16 mouse cellular contexts compared by ENCODE assay signal in genomic region chr9:96452956-96453355, GRCm38 (mm10).
"Had no signal": no experiment of that assay in that cellular context is flagged by ENCODE, and none has a peak within 500 bp of the region (broad histone marks: within the 10 kb centered on the region; RNA-seq: fewer than 3 reads in every experiment).

No protein-coding gene starts in this region.

- H3K4me1 ChIP-seq: neural tube, embryonic 13.5 days; neural tube, embryonic 15.5 days; stomach, embryonic 15.5 days had no signal

- H3K27ac ChIP-seq: neural tube, embryonic 13.5 days; neural tube, embryonic 15.5 days; stomach, embryonic 15.5 days; stomach, postnatal 0 days had no signal

- H3K4me3 ChIP-seq: neural tube, embryonic 13.5 days; neural tube, embryonic 15.5 days; stomach, embryonic 15.5 days had no signal

- H3K9me3 ChIP-seq: neural tube, embryonic 13.5 days; neural tube, embryonic 15.5 days; stomach, embryonic 15.5 days had no signal

- H3K4me2 ChIP-seq: neural tube, embryonic 13.5 days; neural tube, embryonic 15.5 days; stomach, embryonic 15.5 days had no signal

- H3K9ac ChIP-seq: neural tube, embryonic 13.5 days; neural tube, embryonic 15.5 days; stomach, embryonic 15.5 days had no signal

- DNase-seq: retina, postnatal 1 day; right cerebral cortex, adult 18-20 months; right cerebral cortex, postnatal 14 days; right cerebral cortex, postnatal 25 days; right cerebral cortex, postnatal 4 days; spleen, adult 18-20 months; thymus, adult 18-20 months; thymus, adult 2 months; thymus, postnatal 14 days; thymus, postnatal 25 days; thymus, postnatal 36 days; thymus, postnatal 4 days had no signal

- H3K36me3 ChIP-seq: neural tube, embryonic 13.5 days; neural tube, embryonic 15.5 days; stomach, embryonic 15.5 days had no signal

- H3K27me3 ChIP-seq: neural tube, embryonic 13.5 days; neural tube, embryonic 15.5 days; stomach, embryonic 15.5 days had no signal
